In genomic region chr7:120635821-120636220, GRCm38 (mm10) we compare ENCODE assay signal across 9 mouse cellular contexts. TPM values are rescaled to one million over a fixed set of nuclear protein-coding genes. Genes with fewer than 3 reads are reported as not detected.
DNase-seq lines count a peak whose midpoint lies in the region; ATAC-seq and TF ChIP-seq lines count a peak whose summit lies in the region.
"Had no signal": no experiment of that assay in that cellular context is flagged by ENCODE, and none has a peak within 500 bp of the region (broad histone marks: within the 10 kb centered on the region; RNA-seq: fewer than 3 reads in every experiment).

No protein-coding gene starts in this region.

- H3K36me3 ChIP-seq in heart, embryonic 10.5 days, result peaks cover 34% of the 10 kb centered on the region
- peaks cover 8 to 23% of the 10 kb centered on the region in 2 experiments for H3K36me3 ChIP-seq in MEL (ENCODE audit: control insufficient read depth in 1 of 2, insufficient read depth in 2 of 2, low read length in 2 of 2)
- peaks cover 34% of the 10 kb centered on the region for H3K36me3 ChIP-seq in forebrain, embryonic 10.5 days (replicated peaks)
- H3K36me3 ChIP-seq in neural tube, embryonic 12.5 days, result peaks cover 22% of the 10 kb centered on the region

- H3K4me3 ChIP-seq in heart, embryonic 10.5 days, result peak overlapping the region; percentile 97
- peak overlapping the region; percentile 89 to 94 for H3K4me3 ChIP-seq in MEL (ENCODE audit: control insufficient read depth in 1 of 2, insufficient read depth in 1 of 2, low read depth in 2 of 2, low read length in 2 of 2)
- peak overlapping the region; percentile 91 for H3K4me3 ChIP-seq in forebrain, embryonic 10.5 days
- peak overlapping the region; percentile 78 for H3K4me3 ChIP-seq in neural tube, embryonic 12.5 days

- H3K27ac ChIP-seq in heart, embryonic 10.5 days, result peak overlapping the region; percentile 99
- peak overlapping the region; percentile 75 for H3K27ac ChIP-seq in MEL (ENCODE audit: control insufficient read depth, low read depth, low read length)
- peak overlapping the region; percentile 96 for H3K27ac ChIP-seq in forebrain, embryonic 10.5 days
- no peak overlapping the region for H3K27ac ChIP-seq in neural tube, embryonic 12.5 days

- no peak for TF ChIP-seq EP300 in MEL (IDR thresholded peaks at IDR 0.05; ENCODE audit: low read depth in 1 of 2, low read length in 2 of 2)

- no peak for TF ChIP-seq CTCF in MEL (IDR thresholded peaks at IDR 0.05 in 2 of 3, conservative IDR thresholded peaks at IDR 0.05 in 1 of 3; ENCODE audit: control insufficient read depth in 1 of 3, insufficient read depth in 1 of 3, low read depth in 2 of 3, low read length in 3 of 3, poor library complexity in 1 of 3, severe bottlenecking in 1 of 3)

- DNase-seq in heart, embryonic 10.5 days (ENCODE audit: low spot score), result no peak
- DNase-seq in heart, adult 8-10 months (ENCODE audit: low spot score), result no peak
- no peak for DNase-seq in MEL (ENCODE audit: low read depth, low spot score)
- DNase-seq in forebrain, embryonic 10.5 days (ENCODE audit: extremely low spot score, low spot score), result no peak
- DNase-seq in large intestine, adult 2 months (ENCODE audit: low read depth, low spot score), result peak; percentile 24
- DNase-seq in left cerebral cortex, postnatal 25 days (ENCODE audit: low spot score in 2 of 2), result no peak
- no peak for DNase-seq in left cerebral cortex, postnatal 14 days (ENCODE audit: low spot score in 2 of 2)

- TF ChIP-seq POLR2A in MEL (IDR thresholded peaks at IDR 0.05; ENCODE audit: control insufficient read depth in 1 of 2, insufficient read depth in 1 of 2, low read depth in 1 of 2, low read length in 2 of 2, poor library complexity in 1 of 2), result no peak

- 1% methylated on average over 11 of the region's 11 CpGs for WGBS in heart, embryonic 10.5 days
- 2% methylated on average over 11 of the region's 11 CpGs for WGBS in forebrain, embryonic 10.5 days
- WGBS in large intestine, adult 2 months, result under 1% methylated on average over 11 of the region's 11 CpGs
- 1% methylated on average over 11 of the region's 11 CpGs for WGBS in neural tube, embryonic 12.5 days

- peak overlapping the region; percentile 89 for H3K4me2 ChIP-seq in neural tube, embryonic 12.5 days (replicated peaks)

- no peaks in the 10 kb centered on the region for H3K9me3 ChIP-seq in heart, embryonic 10.5 days
- no peaks in the 10 kb centered on the region for H3K9me3 ChIP-seq in MEL (replicated peaks; ENCODE audit: insufficient read depth, low read length)
- no peaks in the 10 kb centered on the region for H3K9me3 ChIP-seq in forebrain, embryonic 10.5 days
- H3K9me3 ChIP-seq in neural tube, embryonic 12.5 days, result no peaks in the 10 kb centered on the region

- intact Hi-C loops in left cerebral cortex, postnatal 25 days (cut with DNase I), result loop anchor here (1.0 to 10.0 kb wide), 4 partner anchors 187 to 1009 kb away; partner anchors contain the start of gene Polr3e
- intact Hi-C loops in left cerebral cortex, postnatal 14 days (cut with DNase I), result no loop called here

- no peak for ATAC-seq in neural tube, embryonic 12.5 days (ENCODE audit: low FRiP score, low read depth)

- no peak for TF ChIP-seq RAD21 in MEL (IDR thresholded peaks at IDR 0.05; ENCODE audit: low read depth, low read length)

- peaks cover 28% of the 10 kb centered on the region for H3K79me2 ChIP-seq in MEL (ENCODE audit: control insufficient read depth, insufficient read depth, low read length, poor library complexity)

- peaks cover 9% of the 10 kb centered on the region for H3K4me1 ChIP-seq in heart, embryonic 10.5 days
- peaks cover 0 to 2% of the 10 kb centered on the region in 2 experiments; a peak in 2 of 4 replicates for H3K4me1 ChIP-seq in MEL (ENCODE audit: control insufficient read depth in 1 of 2, insufficient read depth in 2 of 2, low read length in 2 of 2)
- peaks cover 21% of the 10 kb centered on the region for H3K4me1 ChIP-seq in forebrain, embryonic 10.5 days
- peaks cover 12% of the 10 kb centered on the region for H3K4me1 ChIP-seq in neural tube, embryonic 12.5 days

- peak overlapping the region; percentile 91 for H3K9ac ChIP-seq in MEL (ENCODE audit: control insufficient read depth, low read depth, low read length, poor library complexity, severe bottlenecking)
- peak overlapping the region; percentile 87 for H3K9ac ChIP-seq in neural tube, embryonic 12.5 days

- no peaks in the 10 kb centered on the region for H3K27me3 ChIP-seq in heart, embryonic 10.5 days (ENCODE audit: insufficient read depth, poor library complexity, severe bottlenecking)
- no peaks in the 10 kb centered on the region for H3K27me3 ChIP-seq in MEL (ENCODE audit: control insufficient read depth in 1 of 2, insufficient read depth in 2 of 2, low read length in 2 of 2)
- no peaks in the 10 kb centered on the region for H3K27me3 ChIP-seq in forebrain, embryonic 10.5 days (ENCODE audit: poor library complexity, severe bottlenecking)
- H3K27me3 ChIP-seq in neural tube, embryonic 12.5 days (replicated peaks), result no peaks in the 10 kb centered on the region

TF ChIP-seq in MEL, 35 proteins besides CTCF, POLR2A, EP300 and RAD21:
- peak; percentile 36; the same call in 1 of the 2 replicates for TF ChIP-seq ELF1 (IDR thresholded peaks at IDR 0.05; ENCODE audit: low read depth, low read length)
- peak; percentile 85 for TF ChIP-seq MXI1 (IDR thresholded peaks at IDR 0.05; ENCODE audit: low read depth, low read length)
- no peak for TF ChIP-seq CHD1 (IDR thresholded peaks at IDR 0.05; ENCODE audit: low read depth, low read length)
- TF ChIP-seq TBP (IDR thresholded peaks at IDR 0.05; ENCODE audit: low read depth, low read length), result peak; percentile 58
- TF ChIP-seq MAZ (IDR thresholded peaks at IDR 0.05; ENCODE audit: low read depth, low read length), result 0 out of 2 replicates have a peak, but pooled peaks have one; percentile 25
- no peak for TF ChIP-seq ZMIZ1 (IDR thresholded peaks at IDR 0.05; ENCODE audit: low read depth, low read length)
- TF ChIP-seq GATA1 (IDR thresholded peaks at IDR 0.05; ENCODE audit: low read depth, low read length), result no peak
- TF ChIP-seq SIN3A (IDR thresholded peaks at IDR 0.05; ENCODE audit: low read length), result peak; percentile 29; the same call in 1 of the 2 replicates
- peak; percentile 35; the same call in 1 of the 2 replicates for TF ChIP-seq MYC (IDR thresholded peaks at IDR 0.05; ENCODE audit: low read depth, low read length)
- TF ChIP-seq ZKSCAN1 (IDR thresholded peaks at IDR 0.05; ENCODE audit: low read depth, low read length), result no peak

RNA-seq across cellular contexts. Expression of gene Uqcrc2, which starts 0.8 kb away (rescaled TPM):
- polyA plus RNA-seq in heart, embryonic 10.5 days (2016; fragmentation: Nextera tagmentation; extraction: Ambion mirVana), result 310 and 390 TPM in 2 replicates
- total RNA-seq in heart, adult 8-10 months (2022), result 1,000 to 10,000 TPM; 1,123 to 1,294 (median 1,155) TPM
- total RNA-seq in MEL (2012; rRNA removed), result 229 and 244 TPM in 2 replicates
- polyA plus RNA-seq in MEL (2012; ENCODE audit: insufficient read depth in 1 of 2, insufficient read length in 2 of 2, low read depth in 1 of 2, low replicate concordance in 2 of 2, missing spikeins in 1 of 2), result 100 to 1,000 TPM; 338 to 659 TPM
- 177 and 180 TPM in 2 replicates for polyA plus RNA-seq in forebrain, embryonic 10.5 days (2016; fragmentation: Nextera tagmentation; extraction: Ambion mirVana)
- 166 and 189 TPM in 2 replicates for polyA plus RNA-seq in large intestine, adult 2 months (2012; rRNA removed)
- polyA plus RNA-seq in neural tube, embryonic 12.5 days (2016; fragmentation: Nextera tagmentation; extraction: Ambion mirVana), result 176 and 181 TPM in 2 replicates
- total RNA-seq in left cerebral cortex, postnatal 25 days (2021), result 100 to 1,000 TPM; 230 to 246 TPM
- 100 to 1,000 TPM; 238 to 251 TPM for total RNA-seq in left cerebral cortex, postnatal 14 days (2021)

RNA-seq across cellular contexts. Expression of gene Pdzd9, which starts 34.3 kb away (rescaled TPM):
- polyA plus RNA-seq in heart, embryonic 10.5 days (2016; fragmentation: Nextera tagmentation; extraction: Ambion mirVana), result 0.31 and 0.40 TPM in 2 replicates
- not detected for total RNA-seq in heart, adult 8-10 months (2022)
- total RNA-seq in MEL (2012; rRNA removed), result 0.92 TPM in 2 replicates
- polyA plus RNA-seq in MEL (2012; ENCODE audit: insufficient read depth in 1 of 2, insufficient read length in 2 of 2, low read depth in 1 of 2, low replicate concordance in 2 of 2, missing spikeins in 1 of 2), result under 1 TPM in 1 of 2 experiments, not detected in 1; 0.31 TPM
- polyA plus RNA-seq in forebrain, embryonic 10.5 days (2016; fragmentation: Nextera tagmentation; extraction: Ambion mirVana), result 0.21 and 0.38 TPM in 2 replicates
- 0.08 and 0.09 TPM in 2 replicates for polyA plus RNA-seq in large intestine, adult 2 months (2012; rRNA removed)
- 0.22 and 0.46 TPM in 2 replicates for polyA plus RNA-seq in neural tube, embryonic 12.5 days (2016; fragmentation: Nextera tagmentation; extraction: Ambion mirVana)
- not detected for total RNA-seq in left cerebral cortex, postnatal 25 days (2021)
- under 1 TPM in 1 of 2 experiments, not detected in 1; 0.29 TPM for total RNA-seq in left cerebral cortex, postnatal 14 days (2021)
- total RNA-seq: adrenal gland, postnatal 36 days had no signal

RNA-seq across cellular contexts. Expression of gene Mosmo, which starts 41.6 kb away (rescaled TPM):
- polyA plus RNA-seq in heart, embryonic 10.5 days (2016; fragmentation: Nextera tagmentation; extraction: Ambion mirVana), result 11.5 and 12.5 TPM in 2 replicates
- 10 to 100 TPM; 24.7 to 37.7 (median 32.3) TPM for total RNA-seq in heart, adult 8-10 months (2022)
- total RNA-seq in MEL (2012; rRNA removed), result 18.6 and 20.0 TPM in 2 replicates
- polyA plus RNA-seq in MEL (2012; ENCODE audit: insufficient read depth in 1 of 2, insufficient read length in 2 of 2, low read depth in 1 of 2, low replicate concordance in 2 of 2, missing spikeins in 1 of 2), result 10 to 100 TPM; 23.5 to 30.0 TPM
- polyA plus RNA-seq in forebrain, embryonic 10.5 days (2016; fragmentation: Nextera tagmentation; extraction: Ambion mirVana), result 11.3 and 11.4 TPM in 2 replicates
- 5.4 and 6.7 TPM in 2 replicates for polyA plus RNA-seq in large intestine, adult 2 months (2012; rRNA removed)
- 14.8 and 16.6 TPM in 2 replicates for polyA plus RNA-seq in neural tube, embryonic 12.5 days (2016; fragmentation: Nextera tagmentation; extraction: Ambion mirVana)
- total RNA-seq in left cerebral cortex, postnatal 25 days (2021), result 10 to 100 TPM; 70.4 to 83.7 TPM
- total RNA-seq in left cerebral cortex, postnatal 14 days (2021), result 10 to 100 TPM; 65.4 to 67.4 TPM
